Mouse (Mus musculus) spleen, adult 2 months (tissue): ENCODE measurements around the gene Ufsp1.

Source experiments
- CTCF ChIP-seq: fragments of 200-500 bp; IDR thresholded peaks from 2 replicates; pipeline ENCODE4 v1.5.1; 2011; ENCODE audit warnings: mild to moderate bottlenecking, inconsistent platforms; ENCODE audit not compliant: insufficient read depth, insufficient read length, insufficient replicate concordance; ENCODE audit errors: extremely low read depth
- POLR2A ChIP-seq: fragments of 200-500 bp; IDR thresholded peaks from 2 replicates; pipeline ENCODE4 v1.6.1; 2011; ENCODE audit warnings: low read depth, low read length, inconsistent platforms

GRCm38 (mm10) chr5:137297126-137297525, 2.7 kb downstream of the Ufsp1 start:
- TF ChIP-seq POLR2A (no peak), CTCF (no peak)
